In genomic region chr2:180701053-180701766, GRCm38 (mm10) we compare ENCODE assay signal across 8 mouse cellular contexts. TPM values are rescaled to one million over a fixed set of nuclear protein-coding genes. Genes with fewer than 3 reads are reported as not detected.
DNase-seq lines count a peak whose midpoint lies in the region; ATAC-seq lines count a peak whose summit lies in the region.

No protein-coding gene starts in this region.

- peak overlapping the region; percentile 93 for H3K9ac ChIP-seq in lung, embryonic 16.5 days (ENCODE audit: low read length)
- H3K9ac ChIP-seq in hindbrain, embryonic 16.5 days (ENCODE audit: low read depth, low read length): peak overlapping the region; percentile 97

- H3K27me3 ChIP-seq in lung, embryonic 16.5 days (ENCODE audit: control insufficient read depth, insufficient read depth, low read depth, low read length): no peaks in the 10 kb centered on the region
- H3K27me3 ChIP-seq in embryonic facial prominence, embryonic 10.5 days (replicated peaks; ENCODE audit: low read depth, poor library complexity, severe bottlenecking): no peaks in the 10 kb centered on the region
- no peaks in the 10 kb centered on the region for H3K27me3 ChIP-seq in hindbrain, embryonic 16.5 days (replicated peaks; ENCODE audit: control insufficient read depth, insufficient read depth, low read length)
- H3K27me3 ChIP-seq in midbrain, embryonic 10.5 days (ENCODE audit: low read depth, poor library complexity, severe bottlenecking): no peaks in the 10 kb centered on the region

- WGBS in lung, embryonic 16.5 days: 3% methylated on average over 26 of the region's 26 CpGs
- 5% methylated on average over 26 of the region's 26 CpGs for WGBS in embryonic facial prominence, embryonic 10.5 days
- WGBS in hindbrain, embryonic 16.5 days: 7% methylated on average over 24 of the region's 26 CpGs
- WGBS in midbrain, embryonic 10.5 days: 8% methylated on average over 26 of the region's 26 CpGs

- H3K9me3 ChIP-seq in lung, embryonic 16.5 days (ENCODE audit: control insufficient read depth, low read length): no peaks in the 10 kb centered on the region
- H3K9me3 ChIP-seq in embryonic facial prominence, embryonic 10.5 days: no peaks in the 10 kb centered on the region
- no peaks in the 10 kb centered on the region for H3K9me3 ChIP-seq in hindbrain, embryonic 16.5 days (ENCODE audit: control insufficient read depth, low read length)
- H3K9me3 ChIP-seq in midbrain, embryonic 10.5 days (replicated peaks): no peaks in the 10 kb centered on the region

- ATAC-seq in lung, embryonic 16.5 days (ENCODE audit: low read depth): no peak; the same call in 1 of the 2 replicates
- ATAC-seq in hindbrain, embryonic 16.5 days: peak; percentile 1; the same call in 1 of the 2 replicates

- H3K4me3 ChIP-seq in lung, embryonic 16.5 days (ENCODE audit: low read length): peak overlapping the region; percentile 87
- peak overlapping the region; percentile 93 for H3K4me3 ChIP-seq in embryonic facial prominence, embryonic 10.5 days
- peak overlapping the region; percentile 97 for H3K4me3 ChIP-seq in hindbrain, embryonic 16.5 days (ENCODE audit: low read length)
- peak overlapping the region; percentile 82 for H3K4me3 ChIP-seq in midbrain, embryonic 10.5 days

- H3K36me3 ChIP-seq in lung, embryonic 16.5 days (ENCODE audit: control insufficient read depth, insufficient read depth, low read length): no peaks in the 10 kb centered on the region
- H3K36me3 ChIP-seq in embryonic facial prominence, embryonic 10.5 days (replicated peaks): peaks cover 18% of the 10 kb centered on the region
- H3K36me3 ChIP-seq in hindbrain, embryonic 16.5 days (ENCODE audit: control insufficient read depth, insufficient read depth, low read length): no peaks in the 10 kb centered on the region
- H3K36me3 ChIP-seq in midbrain, embryonic 10.5 days: peaks cover 17% of the 10 kb centered on the region

- peak overlapping the region; percentile 89 for H3K4me2 ChIP-seq in lung, embryonic 16.5 days (ENCODE audit: low read depth, low read length)
- peak overlapping the region; percentile 98 for H3K4me2 ChIP-seq in hindbrain, embryonic 16.5 days (ENCODE audit: low read length)

- DNase-seq in lung, postnatal 25 days (ENCODE audit: low spot score): no peak
- no peak for DNase-seq in embryonic facial prominence, embryonic 10.5 days (ENCODE audit: low spot score)
- DNase-seq in midbrain, embryonic 10.5 days (ENCODE audit: low spot score): no peak
- DNase-seq in B cell, adult 2 months: no peak
- DNase-seq in kidney, postnatal 25 days: no peak
- DNase-seq in adrenal gland, postnatal 36 days: no peak

- H3K27ac ChIP-seq in lung, embryonic 16.5 days (ENCODE audit: low read length): peak overlapping the region; percentile 96
- peak overlapping the region; percentile 98 for H3K27ac ChIP-seq in embryonic facial prominence, embryonic 10.5 days (replicated peaks)
- H3K27ac ChIP-seq in hindbrain, embryonic 16.5 days (ENCODE audit: low read depth, low read length): peak overlapping the region; percentile 97
- H3K27ac ChIP-seq in midbrain, embryonic 10.5 days (replicated peaks): peak overlapping the region; percentile 99

- H3K4me1 ChIP-seq in lung, embryonic 16.5 days (replicated peaks; ENCODE audit: control insufficient read depth, insufficient read depth, low read length): peaks cover 30% of the 10 kb centered on the region
- H3K4me1 ChIP-seq in embryonic facial prominence, embryonic 10.5 days: peaks cover 33% of the 10 kb centered on the region
- H3K4me1 ChIP-seq in hindbrain, embryonic 16.5 days (ENCODE audit: control insufficient read depth, insufficient read depth, low read depth, low read length): peaks cover 29% of the 10 kb centered on the region
- peaks cover 44% of the 10 kb centered on the region for H3K4me1 ChIP-seq in midbrain, embryonic 10.5 days

RNA-seq across cellular contexts. Expression of gene Dido1, which starts 8.6 kb away (rescaled TPM):
- polyA plus RNA-seq in lung, embryonic 16.5 days (2015; fragmentation: Nextera tagmentation; extraction: Ambion mirVana): 27.6 and 28.2 TPM in 2 replicates
- polyA plus RNA-seq in embryonic facial prominence, embryonic 10.5 days (2016; fragmentation: Nextera tagmentation; extraction: Ambion mirVana): 33.1 and 34.3 TPM in 2 replicates
- polyA plus RNA-seq in hindbrain, embryonic 16.5 days (2015; fragmentation: Nextera tagmentation; extraction: Ambion mirVana): 20.7 and 21.7 TPM in 2 replicates
- 30.9 and 34.6 TPM in 2 replicates for polyA plus RNA-seq in midbrain, embryonic 10.5 days (2016; fragmentation: Nextera tagmentation; extraction: Ambion mirVana)
- total RNA-seq in adrenal gland, postnatal 36 days (2021): 10 to 100 TPM; 38.7 to 40.7 TPM

RNA-seq across cellular contexts. Expression of gene Gid8, which starts 8.7 kb away (rescaled TPM):
- 49.4 and 50.9 TPM in 2 replicates for polyA plus RNA-seq in lung, embryonic 16.5 days (2015; fragmentation: Nextera tagmentation; extraction: Ambion mirVana)
- polyA plus RNA-seq in embryonic facial prominence, embryonic 10.5 days (2016; fragmentation: Nextera tagmentation; extraction: Ambion mirVana): 46.7 and 51.7 TPM in 2 replicates
- polyA plus RNA-seq in hindbrain, embryonic 16.5 days (2015; fragmentation: Nextera tagmentation; extraction: Ambion mirVana): 52.8 and 58.9 TPM in 2 replicates
- 50.2 TPM in 2 replicates for polyA plus RNA-seq in midbrain, embryonic 10.5 days (2016; fragmentation: Nextera tagmentation; extraction: Ambion mirVana)
- total RNA-seq in adrenal gland, postnatal 36 days (2021): 10 to 100 TPM; 58.9 to 63.1 TPM

RNA-seq across cellular contexts. Expression of gene Slc17a9, which starts 23.9 kb away (rescaled TPM):
- polyA plus RNA-seq in lung, embryonic 16.5 days (2015; fragmentation: Nextera tagmentation; extraction: Ambion mirVana): 1.5 and 2.1 TPM in 2 replicates
- polyA plus RNA-seq in embryonic facial prominence, embryonic 10.5 days (2016; fragmentation: Nextera tagmentation; extraction: Ambion mirVana): 0.38 and 0.66 TPM in 2 replicates
- 0.19 and 0.42 TPM in 2 replicates for polyA plus RNA-seq in hindbrain, embryonic 16.5 days (2015; fragmentation: Nextera tagmentation; extraction: Ambion mirVana)
- polyA plus RNA-seq in midbrain, embryonic 10.5 days (2016; fragmentation: Nextera tagmentation; extraction: Ambion mirVana): 0.43 and 0.57 TPM in 2 replicates
- total RNA-seq in adrenal gland, postnatal 36 days (2021): 1 to 10 TPM; 1.1 to 1.2 TPM

RNA-seq across cellular contexts. Expression of gene Tcfl5, which starts 58.7 kb away (rescaled TPM):
- 0.15 TPM in 1 of 2 replicates, not detected in the other for polyA plus RNA-seq in lung, embryonic 16.5 days (2015; fragmentation: Nextera tagmentation; extraction: Ambion mirVana)
- polyA plus RNA-seq in embryonic facial prominence, embryonic 10.5 days (2016; fragmentation: Nextera tagmentation; extraction: Ambion mirVana): 0.11 and 0.18 TPM in 2 replicates
- 0.31 and 0.50 TPM in 2 replicates for polyA plus RNA-seq in hindbrain, embryonic 16.5 days (2015; fragmentation: Nextera tagmentation; extraction: Ambion mirVana)
- polyA plus RNA-seq in midbrain, embryonic 10.5 days (2016; fragmentation: Nextera tagmentation; extraction: Ambion mirVana): 0.22 and 0.26 TPM in 2 replicates
- total RNA-seq in adrenal gland, postnatal 36 days (2021): not detected
